Mouse (Mus musculus) embryonic facial prominence, embryonic 10.5 days (tissue): Measurements from ENCODE around the gene Scgb2b12. TPM values are rescaled to one million over a fixed set of nuclear protein-coding genes. Genes with fewer than 3 reads are reported as not detected.
"Not testable (repeated sequence)": the region's sequence is repeated elsewhere in the genome, so short reads cannot be mapped to it uniquely, and the experiment has no call there.

ENCODE experiments used
- DNase-seq: peaks from one replicate; pipeline ENCODE4 v3.0.0-alpha.2; 2017; ENCODE audit warnings: low spot score
- H3K27ac ChIP-seq: fragments of 300-500 bp; sonication (generic); replicated peaks from 2 replicates; pipeline ENCODE4 v1.5.1; 2016; ENCODE audit warnings: mild to moderate bottlenecking
- H3K27me3 ChIP-seq: fragments of 300-500 bp; sonication (generic); replicated peaks from 2 replicates; pipeline ENCODE4 v1.6.1; 2016; ENCODE audit warnings: low read depth, mild to moderate bottlenecking; ENCODE audit not compliant: poor library complexity, severe bottlenecking
- H3K36me3 ChIP-seq: fragments of 300-500 bp; sonication (generic); replicated peaks from 2 replicates; pipeline ENCODE4 v1.6.1; 2016; ENCODE audit warnings: mild to moderate bottlenecking, moderate library complexity
- H3K4me1 ChIP-seq: fragments of 300-500 bp; sonication (generic); 2 replicates; pipeline ENCODE4 v1.6.1; 2016
- H3K4me3 ChIP-seq: fragments of 300-500 bp; sonication (generic); 2 replicates; pipeline ENCODE4 v1.5.1; 2016; ENCODE audit warnings: mild to moderate bottlenecking, moderate library complexity
- H3K9me3 ChIP-seq: fragments of 300-500 bp; sonication (generic); 2 replicates; pipeline ENCODE4 v1.6.1; 2016; ENCODE audit warnings: mild to moderate bottlenecking
- WGBS: fragments of 180-500 bp; shearing (Covaris S2); methylation state at CpG from one replicate; pipeline ENCODE4 v1.1.7; 2016; 5-methylcytosine and 5-hydroxymethylcytosine counted together
- polyA plus RNA-seq: library from polyadenylated mRNA; unstranded; fragments of >200 nt; fragmentation: Nextera tagmentation; extraction: Ambion mirVana; gene quantifications from 2 replicates; pipeline ENCODE4 v1.2.1, GENCODE M21; 2016

Scgb2b12 gene
- not detected in 2 replicates for polyA plus RNA-seq

- not testable (repeated sequence) for H3K36me3 ChIP-seq, H3K9me3 ChIP-seq, H3K27ac ChIP-seq, H3K27me3 ChIP-seq, H3K4me1 ChIP-seq, DNase-seq, H3K4me3 ChIP-seq
- WGBS: 91% methylated on average over 1 of the region's 1 CpGs
These were observed at the start of gene Scgb2b12 for GRCm38 (mm10) chr7:32327145-32327544. Gene Scgb2b12 (minus strand): TSS chr7:32327245.

GRCm38 (mm10) chr7:32333882-32334281 is 6.8 kb upstream of the Scgb2b12 start, which contains the start of gene Scgb1b12:
Gene Scgb1b12 (plus strand): TSS chr7:32334182.
- H3K27ac ChIP-seq, DNase-seq, H3K27me3 ChIP-seq, H3K4me3 ChIP-seq, H3K9me3 ChIP-seq, H3K36me3 ChIP-seq, H3K4me1 ChIP-seq: not testable (repeated sequence)
- 81% methylated on average over 3 of the region's 3 CpGs for WGBS

Other genes with a start within 250 kb of the Scgb2b12 start
- gene Scgb1b10, start 226.4 kb downstream of the Scgb2b12 start, polyA plus RNA-seq: not detected in 2 replicates
- not detected in 2 replicates for gene Scgb2b11, start 116.1 kb downstream of the Scgb2b12 start, polyA plus RNA-seq
- gene Scgb1b11, start 104.4 kb downstream of the Scgb2b12 start, polyA plus RNA-seq: not detected in 2 replicates
- gene Scgb1b12, start 6.9 kb upstream of the Scgb2b12 start, polyA plus RNA-seq: not detected in 2 replicates
- gene Scgb1b29, start 114.3 kb upstream of the Scgb2b12 start, polyA plus RNA-seq: not detected in 2 replicates